Comparison of ENCODE assay signal across 28 mouse cellular contexts in genomic region chr4:42880677-42880948, GRCm38 (mm10). TPM values are rescaled to one million over a fixed set of nuclear protein-coding genes. Genes with fewer than 3 reads are reported as not detected.
DNase-seq lines count a peak whose midpoint lies in the region; ATAC-seq and TF ChIP-seq lines count a peak whose summit lies in the region.
"Had no signal": no experiment of that assay in that cellular context is flagged by ENCODE, and none has a peak within 500 bp of the region (broad histone marks: within the 10 kb centered on the region; RNA-seq: fewer than 3 reads in every experiment).

No protein-coding gene starts in this region.

- peak overlapping the region; percentile 14; the same call in 1 of the 2 replicates for H3K4me2 ChIP-seq in heart, embryonic 11.5 days
- H3K4me2 ChIP-seq in liver, embryonic 13.5 days, result peak overlapping the region; percentile 64
- H3K4me2 ChIP-seq: forebrain, embryonic 13.5 days; intestine, embryonic 15.5 days; kidney, embryonic 15.5 days; neural tube, embryonic 13.5 days had no signal

- H3K9ac ChIP-seq in heart, embryonic 11.5 days (ENCODE audit: low read depth, low read length), result peak overlapping the region; percentile 54
- H3K9ac ChIP-seq in liver, embryonic 13.5 days, result peak overlapping the region; percentile 80
- H3K9ac ChIP-seq: forebrain, embryonic 13.5 days; intestine, embryonic 15.5 days; kidney, embryonic 15.5 days; neural tube, embryonic 13.5 days had no signal

- no peak for DNase-seq in heart, postnatal 10 days
- no peak for DNase-seq in spleen, adult 2 months (ENCODE audit: low read depth in 1 of 2, low spot score in 2 of 2)
- DNase-seq in spleen, adult 18-20 months, result no peak
- no peak for DNase-seq in liver, embryonic 13.5 days
- DNase-seq in gastrocnemius, adult 18-20 months (ENCODE audit: low spot score), result no peak
- DNase-seq in urinary bladder, postnatal 4 days (ENCODE audit: low spot score in 2 of 2), result no peak
- DNase-seq in kidney, adult 11 months, result no peak
- DNase-seq: adrenal gland, postnatal 14 days; cerebellum, adult 18-20 months; cerebellum, postnatal 36 days; gastrocnemius, postnatal 14 days; heart, adult 2 months; kidney, postnatal 4 days; right cerebral cortex, adult 18-20 months; thymus, adult 2 months had no signal

- 0 out of 2 replicates have a peak, but pooled peaks have one; percentile 45 for ATAC-seq in heart, embryonic 11.5 days (replicated peaks; ENCODE audit: insufficient number of reproducible peaks, low FRiP score, low TSS enrichment)
- peak; percentile 70 for ATAC-seq in liver, embryonic 13.5 days (ENCODE audit: low read depth)
- ATAC-seq: forebrain, embryonic 13.5 days; lung, postnatal 0 days had no signal

- no peak for TF ChIP-seq POLR2A in spleen, adult 2 months (IDR thresholded peaks at IDR 0.05; ENCODE audit: low read depth, low read length)

- H3K9me3 ChIP-seq in heart, embryonic 11.5 days (replicated peaks; ENCODE audit: control insufficient read depth, low read length), result no peaks in the 10 kb centered on the region
- no peaks in the 10 kb centered on the region for H3K9me3 ChIP-seq in liver, embryonic 13.5 days (replicated peaks)
- H3K9me3 ChIP-seq: forebrain, embryonic 13.5 days; intestine, embryonic 15.5 days; kidney, embryonic 15.5 days; neural tube, embryonic 13.5 days had no signal

- peak overlapping the region; percentile 57; the same call in 1 of the 2 replicates for H3K27ac ChIP-seq in heart, embryonic 11.5 days (ENCODE audit: low read depth, low read length)
- H3K27ac ChIP-seq in spleen, adult 2 months (ENCODE audit: insufficient read depth, low read length), result no peak overlapping the region
- H3K27ac ChIP-seq in liver, embryonic 13.5 days, result peak overlapping the region; percentile 94
- H3K27ac ChIP-seq: forebrain, embryonic 13.5 days; heart, adult 2 months; intestine, embryonic 15.5 days; kidney, embryonic 15.5 days had no signal

- intact Hi-C loops in heart, postnatal 10 days (cut with DNase I), result no loop called here

- no peaks in the 10 kb centered on the region for H3K27me3 ChIP-seq in heart, embryonic 11.5 days (ENCODE audit: control insufficient read depth, insufficient read depth, low read length)
- no peaks in the 10 kb centered on the region for H3K27me3 ChIP-seq in spleen, adult 2 months (ENCODE audit: control insufficient read depth, insufficient read depth, low read length)
- H3K27me3 ChIP-seq in liver, embryonic 13.5 days, result no peaks in the 10 kb centered on the region
- H3K27me3 ChIP-seq: forebrain, embryonic 13.5 days; intestine, embryonic 15.5 days; kidney, embryonic 15.5 days; neural tube, embryonic 13.5 days had no signal

- TF ChIP-seq CTCF in spleen, adult 2 months (IDR thresholded peaks at IDR 0.05; ENCODE audit: extremely low read depth, insufficient read depth, insufficient read length, insufficient replicate concordance), result no peak

- no peak overlapping the region; the same call in 1 of the 2 replicates for H3K4me3 ChIP-seq in heart, embryonic 11.5 days (ENCODE audit: low read depth, low read length)
- peak overlapping the region; percentile 23; the same call in 1 of the 2 replicates for H3K4me3 ChIP-seq in spleen, adult 2 months (ENCODE audit: extremely low read depth, insufficient read depth, insufficient read length)
- H3K4me3 ChIP-seq in liver, embryonic 13.5 days (replicated peaks), result peak overlapping the region; percentile 61
- H3K4me3 ChIP-seq: forebrain, embryonic 13.5 days; heart, adult 2 months; intestine, embryonic 15.5 days; kidney, embryonic 15.5 days; neural tube, embryonic 13.5 days had no signal

- WGBS in heart, embryonic 11.5 days (ENCODE audit: insufficient replicate concordance), result 38% methylated on average over 1 of the region's 1 CpGs
- 5% methylated on average over 1 of the region's 1 CpGs for WGBS in spleen, adult 2 months
- WGBS in liver, embryonic 13.5 days (ENCODE audit: insufficient replicate concordance), result 5% methylated on average over 1 of the region's 1 CpGs

- no peaks in the 10 kb centered on the region for H3K36me3 ChIP-seq in heart, embryonic 11.5 days (ENCODE audit: control insufficient read depth, insufficient read depth, low read length)
- no peaks in the 10 kb centered on the region for H3K36me3 ChIP-seq in spleen, adult 2 months (ENCODE audit: control insufficient read depth, insufficient read depth, low read length)
- H3K36me3 ChIP-seq in liver, embryonic 13.5 days, result peaks cover 6% of the 10 kb centered on the region; the same call in 1 of the 2 replicates
- H3K36me3 ChIP-seq: intestine, embryonic 15.5 days; kidney, embryonic 15.5 days; neural tube, embryonic 13.5 days had no signal

- H3K4me1 ChIP-seq in heart, embryonic 11.5 days (ENCODE audit: control insufficient read depth, insufficient read depth, low read length), result peaks cover 3% of the 10 kb centered on the region; the same call in 1 of the 2 replicates
- H3K4me1 ChIP-seq in spleen, adult 2 months (ENCODE audit: control insufficient read depth, insufficient read depth, insufficient read length), result no peaks in the 10 kb centered on the region; the same call in 1 of the 2 replicates
- H3K4me1 ChIP-seq in liver, embryonic 13.5 days (replicated peaks), result peaks cover 58% of the 10 kb centered on the region
- H3K4me1 ChIP-seq: forebrain, embryonic 13.5 days; intestine, embryonic 15.5 days; kidney, embryonic 15.5 days; neural tube, embryonic 13.5 days had no signal

RNA-seq across cellular contexts. Expression of gene Fam205c, which starts 6.6 kb away (rescaled TPM):
- polyA plus RNA-seq in heart, embryonic 11.5 days (2014; fragmentation: Nextera tagmentation; extraction: Ambion mirVana), result 0.46 TPM in 1 of 2 replicates, not detected in the other
- total RNA-seq in heart, postnatal 10 days (2021), result 1 to 10 TPM; 2.7 to 2.9 TPM
- not detected in 2 replicates for polyA plus RNA-seq in spleen, adult 2 months (2012; rRNA removed)
- 0.28 and 0.48 TPM in 2 replicates for polyA plus RNA-seq in liver, embryonic 13.5 days (2015; fragmentation: Nextera tagmentation; extraction: Ambion mirVana)
- total RNA-seq in gastrocnemius, adult 18-20 months (2021), result 1 to 10 TPM; 1.1 to 1.2 TPM
- total RNA-seq: adrenal gland, postnatal 14 days; hematopoietic stem cell, adult 5-6 weeks; megakaryocyte, adult 5-6 weeks; MEL had no signal
- polyA plus RNA-seq: limb, embryonic 14.5 days; lung, postnatal 0 days; small intestine, adult 2 months; thymus, adult 2 months had no signal

RNA-seq across cellular contexts. Expression of gene Gm12394, which starts 24.0 kb away (rescaled TPM):
- 0.13 TPM in 1 of 2 replicates, not detected in the other for polyA plus RNA-seq in heart, embryonic 11.5 days (2014; fragmentation: Nextera tagmentation; extraction: Ambion mirVana)
- total RNA-seq in heart, postnatal 10 days (2021), result under 1 TPM in 1 of 2 experiments, not detected in 1; 0.07 TPM
- polyA plus RNA-seq in spleen, adult 2 months (2012; rRNA removed), result not detected in 2 replicates
- polyA plus RNA-seq in liver, embryonic 13.5 days (2015; fragmentation: Nextera tagmentation; extraction: Ambion mirVana), result 0.07 and 0.08 TPM in 2 replicates
- total RNA-seq in gastrocnemius, adult 18-20 months (2021), result under 1 TPM in 1 of 2 experiments, not detected in 1; 0.07 TPM
- total RNA-seq: adrenal gland, postnatal 14 days; gastrocnemius, postnatal 14 days; hematopoietic stem cell, adult 5-6 weeks; megakaryocyte, adult 5-6 weeks; MEL had no signal
- polyA plus RNA-seq: small intestine, adult 2 months; stomach, embryonic 14.5 days; thymus, adult 2 months had no signal

RNA-seq across cellular contexts. Expression of gene Fam205a1, which starts 26.9 kb away (rescaled TPM):
- not detected in 2 replicates for polyA plus RNA-seq in heart, embryonic 11.5 days (2014; fragmentation: Nextera tagmentation; extraction: Ambion mirVana)
- not detected for total RNA-seq in heart, postnatal 10 days (2021)
- polyA plus RNA-seq in spleen, adult 2 months (2012; rRNA removed), result 0.05 TPM in 1 of 2 replicates, not detected in the other
- polyA plus RNA-seq in liver, embryonic 13.5 days (2015; fragmentation: Nextera tagmentation; extraction: Ambion mirVana), result 0.12 and 0.15 TPM in 2 replicates
- not detected for total RNA-seq in gastrocnemius, adult 18-20 months (2021)
- total RNA-seq: adrenal gland, postnatal 14 days; gastrocnemius, postnatal 14 days; heart, adult 2 months; hematopoietic stem cell, adult 5-6 weeks; megakaryocyte, adult 5-6 weeks; MEL had no signal
- polyA plus RNA-seq: forebrain, embryonic 13.5 days; heart, adult 2 months; intestine, embryonic 15.5 days; kidney, embryonic 15.5 days; lung, postnatal 0 days; midbrain, embryonic 14.5 days; small intestine, adult 2 months had no signal

RNA-seq across cellular contexts. Expression of gene Phf24, which starts 35.8 kb away (rescaled TPM):
- polyA plus RNA-seq in heart, embryonic 11.5 days (2014; fragmentation: Nextera tagmentation; extraction: Ambion mirVana), result 1.9 and 2.4 TPM in 2 replicates
- total RNA-seq in heart, postnatal 10 days (2021), result 1 to 10 TPM; 8.0 to 9.5 TPM
- 1.1 and 1.5 TPM in 2 replicates for polyA plus RNA-seq in spleen, adult 2 months (2012; rRNA removed)
- polyA plus RNA-seq in liver, embryonic 13.5 days (2015; fragmentation: Nextera tagmentation; extraction: Ambion mirVana), result 0.13 and 0.40 TPM in 2 replicates
- total RNA-seq in gastrocnemius, adult 18-20 months (2021), result under 1 TPM; 0.26 to 0.66 TPM
- total RNA-seq: hematopoietic stem cell, adult 5-6 weeks; megakaryocyte, adult 5-6 weeks had no signal
